ENCODE assay signal across 21 mouse cellular contexts in genomic region chr14:103551921-103552320, GRCm38 (mm10). TPM values are rescaled to one million over a fixed set of nuclear protein-coding genes. Genes with fewer than 3 reads are reported as not detected.
DNase-seq lines count a peak whose midpoint lies in the region; ATAC-seq and TF ChIP-seq lines count a peak whose summit lies in the region.
"Had no signal": no experiment of that assay in that cellular context is flagged by ENCODE, and none has a peak within 500 bp of the region (broad histone marks: within the 10 kb centered on the region; RNA-seq: fewer than 3 reads in every experiment).

No protein-coding gene starts in this region.

- no peak overlapping the region for H3K4me2 ChIP-seq in hindbrain, embryonic 13.5 days
- no peak overlapping the region for H3K4me2 ChIP-seq in hindbrain, embryonic 11.5 days (replicated peaks; ENCODE audit: low read depth, low read length)
- H3K4me2 ChIP-seq in midbrain, embryonic 14.5 days (ENCODE audit: low read length) = no peak overlapping the region
- no peak overlapping the region for H3K4me2 ChIP-seq in midbrain, embryonic 11.5 days
- H3K4me2 ChIP-seq in hindbrain, postnatal 0 days (ENCODE audit: low read depth, low read length) = no peak overlapping the region
- H3K4me2 ChIP-seq: limb, embryonic 12.5 days; liver, embryonic 11.5 days; midbrain, embryonic 12.5 days had no signal

- 0 out of 2 replicates have a peak overlapping the region, but pooled peaks have one; percentile 18 for H3K27ac ChIP-seq in hindbrain, embryonic 13.5 days
- no peak overlapping the region for H3K27ac ChIP-seq in hindbrain, embryonic 11.5 days (ENCODE audit: low read depth, low read length)
- peak overlapping the region; percentile 21; the same call in 1 of the 2 replicates for H3K27ac ChIP-seq in midbrain, embryonic 14.5 days (replicated peaks; ENCODE audit: low read depth, low read length)
- no peak overlapping the region for H3K27ac ChIP-seq in midbrain, embryonic 11.5 days (ENCODE audit: low read depth, low read length)
- peak overlapping the region; percentile 20; the same call in 1 of the 2 replicates for H3K27ac ChIP-seq in hindbrain, postnatal 0 days
- no peak overlapping the region for H3K27ac ChIP-seq in thymus, adult 2 months (ENCODE audit: control insufficient read depth, insufficient read depth, low read length)
- H3K27ac ChIP-seq: embryonic facial prominence, embryonic 10.5 days; kidney, postnatal 0 days; limb, embryonic 12.5 days; midbrain, embryonic 12.5 days had no signal

- H3K4me1 ChIP-seq in hindbrain, embryonic 13.5 days (replicated peaks) = peaks cover 11% of the 10 kb centered on the region
- no peaks in the 10 kb centered on the region for H3K4me1 ChIP-seq in hindbrain, embryonic 11.5 days (replicated peaks; ENCODE audit: control insufficient read depth, insufficient read depth, low read length)
- peaks cover 15% of the 10 kb centered on the region for H3K4me1 ChIP-seq in midbrain, embryonic 14.5 days (ENCODE audit: control insufficient read depth, insufficient read depth, low read length)
- H3K4me1 ChIP-seq in midbrain, embryonic 11.5 days (ENCODE audit: control insufficient read depth, insufficient read depth, low read length) = no peaks in the 10 kb centered on the region
- H3K4me1 ChIP-seq in hindbrain, postnatal 0 days (ENCODE audit: insufficient read depth, low read length) = 0 out of 2 replicates have a peak, but pooled peaks cover 3% of the 10 kb centered on the region
- H3K4me1 ChIP-seq in thymus, adult 2 months (replicated peaks; ENCODE audit: control insufficient read depth, insufficient read depth, low read length) = no peaks in the 10 kb centered on the region
- H3K4me1 ChIP-seq: limb, embryonic 12.5 days had no signal

- no peak for DNase-seq in hindbrain, embryonic 11.5 days (ENCODE audit: low spot score)
- DNase-seq in midbrain, embryonic 14.5 days = no peak
- DNase-seq in midbrain, embryonic 11.5 days (ENCODE audit: low spot score, missing footprints) = no peak
- no peak for DNase-seq in hindbrain, postnatal 0 days (ENCODE audit: low spot score)
- no peak for DNase-seq in thymus, adult 2 months
- no peak for DNase-seq in lung, postnatal 25 days (ENCODE audit: low spot score)
- DNase-seq: adrenal gland, postnatal 36 days; cerebellum, adult 9-11 months; gastrocnemius, postnatal 36 days; kidney, adult 2 months; liver, postnatal 0 days; right cerebral cortex, postnatal 4 days; thymus, postnatal 25 days had no signal

- no peaks in the 10 kb centered on the region for H3K27me3 ChIP-seq in hindbrain, embryonic 13.5 days
- no peaks in the 10 kb centered on the region for H3K27me3 ChIP-seq in hindbrain, embryonic 11.5 days (ENCODE audit: control insufficient read depth, insufficient read depth, low read length)
- H3K27me3 ChIP-seq in midbrain, embryonic 14.5 days (ENCODE audit: control insufficient read depth, insufficient read depth, low read length) = no peaks in the 10 kb centered on the region
- no peaks in the 10 kb centered on the region for H3K27me3 ChIP-seq in midbrain, embryonic 11.5 days (ENCODE audit: control insufficient read depth, insufficient read depth, low read length)
- H3K27me3 ChIP-seq in hindbrain, postnatal 0 days (ENCODE audit: insufficient read depth, low read length) = no peaks in the 10 kb centered on the region
- no peaks in the 10 kb centered on the region for H3K27me3 ChIP-seq in thymus, adult 2 months (ENCODE audit: control insufficient read depth, insufficient read depth, low read length)
- H3K27me3 ChIP-seq: limb, embryonic 12.5 days; midbrain, embryonic 12.5 days had no signal

- no peak for TF ChIP-seq CTCF in hindbrain, postnatal 0 days (IDR thresholded peaks at IDR 0.05; ENCODE audit: low read depth)
- TF ChIP-seq CTCF in thymus, adult 2 months (IDR thresholded peaks at IDR 0.05; ENCODE audit: borderline replicate concordance, control insufficient read depth, extremely low read depth, insufficient read depth, low read length, poor library complexity) = no peak

- H3K9ac ChIP-seq in hindbrain, embryonic 13.5 days = no peak overlapping the region
- H3K9ac ChIP-seq in hindbrain, embryonic 11.5 days (ENCODE audit: low read depth, low read length) = no peak overlapping the region
- H3K9ac ChIP-seq in midbrain, embryonic 14.5 days (replicated peaks; ENCODE audit: low read length) = no peak overlapping the region
- H3K9ac ChIP-seq in midbrain, embryonic 11.5 days (ENCODE audit: low read length) = no peak overlapping the region
- H3K9ac ChIP-seq in hindbrain, postnatal 0 days (replicated peaks; ENCODE audit: low read length) = no peak overlapping the region
- H3K9ac ChIP-seq: limb, embryonic 12.5 days; liver, postnatal 0 days; midbrain, embryonic 12.5 days had no signal

- no peak overlapping the region for H3K4me3 ChIP-seq in hindbrain, embryonic 13.5 days
- no peak overlapping the region for H3K4me3 ChIP-seq in hindbrain, embryonic 11.5 days (ENCODE audit: low read depth, low read length)
- H3K4me3 ChIP-seq in midbrain, embryonic 14.5 days (replicated peaks; ENCODE audit: low read depth, low read length) = no peak overlapping the region
- no peak overlapping the region for H3K4me3 ChIP-seq in midbrain, embryonic 11.5 days (ENCODE audit: low read depth, low read length)
- no peak overlapping the region for H3K4me3 ChIP-seq in hindbrain, postnatal 0 days (ENCODE audit: low read length)
- H3K4me3 ChIP-seq in thymus, adult 2 months (ENCODE audit: control insufficient read depth, insufficient read depth, low read length) = no peak overlapping the region
- H3K4me3 ChIP-seq: embryonic facial prominence, embryonic 10.5 days; limb, embryonic 12.5 days; midbrain, embryonic 12.5 days had no signal

- ATAC-seq in hindbrain, embryonic 13.5 days (ENCODE audit: low FRiP score) = no peak
- ATAC-seq in hindbrain, embryonic 11.5 days (ENCODE audit: low FRiP score) = no peak
- ATAC-seq in midbrain, embryonic 14.5 days (ENCODE audit: low FRiP score, low TSS enrichment) = no peak
- no peak for ATAC-seq in midbrain, embryonic 11.5 days (ENCODE audit: low FRiP score)
- ATAC-seq in hindbrain, postnatal 0 days = no peak; the same call in 1 of the 2 replicates
- ATAC-seq: liver, postnatal 0 days; lung, postnatal 0 days had no signal

- no peak for TF ChIP-seq POLR2A in thymus, adult 2 months (IDR thresholded peaks at IDR 0.05; ENCODE audit: control insufficient read depth, extremely low read depth, insufficient read depth, low read length, poor library complexity)

- WGBS in hindbrain, embryonic 13.5 days = 59% methylated on average over 4 of the region's 4 CpGs
- 84% methylated on average over 4 of the region's 4 CpGs for WGBS in hindbrain, embryonic 11.5 days
- WGBS in midbrain, embryonic 14.5 days = 62% methylated on average over 4 of the region's 4 CpGs
- 83% methylated on average over 4 of the region's 4 CpGs for WGBS in midbrain, embryonic 11.5 days
- 46% methylated on average over 4 of the region's 4 CpGs for WGBS in hindbrain, postnatal 0 days
- 90% methylated on average over 4 of the region's 4 CpGs for WGBS in thymus, adult 2 months

- no peaks in the 10 kb centered on the region for H3K9me3 ChIP-seq in hindbrain, embryonic 13.5 days
- H3K9me3 ChIP-seq in hindbrain, embryonic 11.5 days (ENCODE audit: control insufficient read depth, low read length) = no peaks in the 10 kb centered on the region
- no peaks in the 10 kb centered on the region for H3K9me3 ChIP-seq in midbrain, embryonic 14.5 days (ENCODE audit: control insufficient read depth, low read length)
- no peaks in the 10 kb centered on the region for H3K9me3 ChIP-seq in midbrain, embryonic 11.5 days (ENCODE audit: control insufficient read depth, low read length)
- H3K9me3 ChIP-seq in hindbrain, postnatal 0 days (ENCODE audit: low read length) = no peaks in the 10 kb centered on the region
- H3K9me3 ChIP-seq: embryonic facial prominence, embryonic 10.5 days; limb, embryonic 12.5 days; midbrain, embryonic 12.5 days had no signal

- no peaks in the 10 kb centered on the region for H3K36me3 ChIP-seq in hindbrain, embryonic 13.5 days
- no peaks in the 10 kb centered on the region for H3K36me3 ChIP-seq in hindbrain, embryonic 11.5 days (ENCODE audit: control insufficient read depth, insufficient read depth, low read length)
- no peaks in the 10 kb centered on the region for H3K36me3 ChIP-seq in midbrain, embryonic 14.5 days (ENCODE audit: control insufficient read depth, insufficient read depth, low read length)
- H3K36me3 ChIP-seq in midbrain, embryonic 11.5 days (ENCODE audit: control insufficient read depth, insufficient read depth, low read length) = no peaks in the 10 kb centered on the region
- no peaks in the 10 kb centered on the region for H3K36me3 ChIP-seq in hindbrain, postnatal 0 days (ENCODE audit: insufficient read depth, low read length)
- no peaks in the 10 kb centered on the region for H3K36me3 ChIP-seq in thymus, adult 2 months (ENCODE audit: control insufficient read depth, insufficient read depth, low read length)
- H3K36me3 ChIP-seq: embryonic facial prominence, embryonic 10.5 days; limb, embryonic 12.5 days; midbrain, embryonic 12.5 days had no signal

RNA-seq across cellular contexts. Expression of gene Scel, which starts 38.8 kb away (rescaled TPM):
- 0.08 and 0.16 TPM in 2 replicates for polyA plus RNA-seq in hindbrain, embryonic 13.5 days (2015; fragmentation: Nextera tagmentation; extraction: Ambion mirVana)
- polyA plus RNA-seq in hindbrain, embryonic 11.5 days (2014; fragmentation: Nextera tagmentation; extraction: Ambion mirVana) = 0.11 and 0.54 TPM in 2 replicates
- polyA plus RNA-seq in midbrain, embryonic 14.5 days (2014; fragmentation: Nextera tagmentation; extraction: Ambion mirVana) = 0.08 and 0.20 TPM in 2 replicates
- polyA plus RNA-seq in midbrain, embryonic 11.5 days (2014; fragmentation: Nextera tagmentation; extraction: Ambion mirVana) = 0.11 and 0.33 TPM in 2 replicates
- 0.14 and 0.42 TPM in 2 replicates for total RNA-seq in hindbrain, postnatal 0 days (2014; rRNA removed)
- 0.35 and 0.44 TPM in 2 replicates for polyA plus RNA-seq in hindbrain, postnatal 0 days (2015; fragmentation: Nextera tagmentation; extraction: Ambion mirVana)
- polyA plus RNA-seq in thymus, adult 2 months (2012; rRNA removed) = 0.07 and 0.10 TPM in 2 replicates
- total RNA-seq: common myeloid progenitor, adult 5-6 weeks had no signal
- polyA plus RNA-seq: liver, postnatal 0 days had no signal

Comparison
In these comparisons a context has a peak if more than half of its experiments do, and no peak if none do; other contexts are left out.
1. H3K27ac ChIP-seq: peak in hindbrain, embryonic 13.5 days (single experiment), midbrain, embryonic 14.5 days (single experiment) and hindbrain, postnatal 0 days (single experiment); none in hindbrain, embryonic 11.5 days (single experiment), midbrain, embryonic 11.5 days (single experiment) and thymus, adult 2 months (single experiment).